Mouse (Mus musculus): ENCODE measurements around the gene Atad5.

DNA sequence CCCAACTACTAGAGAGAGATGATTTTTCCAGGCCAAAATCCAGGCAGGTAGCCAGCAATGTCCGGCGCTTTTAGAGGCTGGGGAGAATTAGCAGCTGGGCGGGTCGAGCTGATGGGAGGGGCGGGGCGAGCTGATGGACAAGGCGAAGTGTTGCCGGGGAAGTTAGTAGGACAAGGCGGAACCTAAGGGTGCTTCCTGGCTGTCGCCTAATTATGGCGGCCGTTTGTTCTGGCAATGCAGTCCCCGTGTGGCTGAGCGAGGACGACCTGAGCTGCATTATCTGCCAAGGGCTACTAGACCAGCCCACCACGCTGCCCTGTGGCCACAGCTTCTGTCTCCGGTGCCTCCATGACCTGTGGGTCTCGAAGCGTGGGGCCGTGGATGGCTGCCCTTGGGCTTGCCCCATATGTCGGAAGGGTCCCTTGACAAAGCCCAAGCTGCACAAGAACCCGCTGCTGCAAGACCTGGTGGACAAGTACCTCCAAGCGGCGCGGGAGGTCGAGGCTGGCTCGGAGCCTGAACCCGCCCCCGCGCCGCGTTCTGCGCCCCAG lies 94.6 kb downstream of the Atad5 start, which contains the start of gene Rnf135:
- peak; percentile 85 for TF ChIP-seq POLR2A (IDR thresholded peaks at IDR 0.05; ENCODE audit: low read depth, low read length)
- no peak for TF ChIP-seq CTCF (IDR thresholded peaks at IDR 0.05; ENCODE audit: extremely low read depth, insufficient read depth, insufficient read length, insufficient replicate concordance)
